ENCODE assay signal across 1 mouse cellular context in genomic region chr8:122474951-122475560, GRCm38 (mm10).
TF ChIP-seq lines count a peak whose summit lies in the region.

No protein-coding gene starts in this region.

TF ChIP-seq in CH12.LX, 34 proteins besides CTCF, POLR2A, EP300 and RAD21:
- TF ChIP-seq ZNF384 (IDR thresholded peaks at IDR 0.05; ENCODE audit: low read depth, low read length): no peak
- TF ChIP-seq UBTF (IDR thresholded peaks at IDR 0.05; ENCODE audit: low read depth, low read length): no peak
- no peak for TF ChIP-seq KAT2A (IDR thresholded peaks at IDR 0.05; ENCODE audit: insufficient replicate concordance, low read length)
- no peak for TF ChIP-seq MYC (IDR thresholded peaks at IDR 0.05; ENCODE audit: low read depth, low read length)
- TF ChIP-seq ZKSCAN1 (IDR thresholded peaks at IDR 0.05; ENCODE audit: borderline replicate concordance, low read depth, low read length): no peak
